Mouse (Mus musculus) CH12.LX (cell line): ENCODE data around the gene Itgb4. TPM values are rescaled to one million over a fixed set of nuclear protein-coding genes. Genes with fewer than 3 reads are reported as not detected.

ENCODE experiments used
- DNase-seq: peaks from one replicate; pipeline ENCODE4 v3.0.0-alpha.2; 2013; ENCODE audit errors: extremely low read depth
- H3K27ac ChIP-seq: 2 replicates; pipeline ENCODE4 v1.5.1; 2012; ENCODE audit warnings: low read depth, mild to moderate bottlenecking, control low read depth, moderate library complexity; ENCODE audit not compliant: insufficient read depth
- H3K27me3 ChIP-seq: replicated peaks from 2 replicates; pipeline ENCODE3; 2012; ENCODE audit warnings: inconsistent platforms
- H3K36me3 ChIP-seq, 2 experiments: replicated peaks in 1 of 2; 2 replicates each; pipeline versions ENCODE3 to v1.6.1; 2012; ENCODE audit warnings: inconsistent platforms in 1 of 2, low read length in 1 of 2, mild to moderate bottlenecking in 1 of 2, mixed read lengths in 1 of 2, moderate library complexity in 1 of 2; ENCODE audit not compliant: control insufficient read depth in 1 of 2, insufficient read depth in 1 of 2
- H3K4me1 ChIP-seq, 2 experiments: 2 replicates each; pipeline ENCODE4 v1.6.1; 2012; ENCODE audit warnings: inconsistent platforms in 1 of 2, moderate library complexity in 1 of 2; ENCODE audit not compliant: insufficient read depth in 2 of 2, control insufficient read depth in 1 of 2
- H3K4me2 ChIP-seq: 2 replicates; pipeline ENCODE4 v1.6.1; 2012; ENCODE audit warnings: low read depth, mild to moderate bottlenecking, control low read depth; ENCODE audit not compliant: poor library complexity, insufficient read depth, severe bottlenecking
- H3K4me3 ChIP-seq, 3 experiments: fragments of 150-350 bp in 1 of 3; sonication (generic) in 1 of 3; replicated peaks in 1 of 3; 2 replicates each; pipeline versions ENCODE3 to v1.5.1; 2011 to 2012; ENCODE audit warnings: low read depth in 2 of 3, low read length in 2 of 3, mild to moderate bottlenecking in 2 of 3, moderate library complexity in 2 of 3, control low read depth in 1 of 3, improper control_type of control experiment in 1 of 3, inconsistent platforms in 1 of 3, mixed read lengths in 1 of 3; ENCODE audit not compliant: poor library complexity in 1 of 3
- H3K79me2 ChIP-seq: replicated peaks from 2 replicates; pipeline ENCODE4 v1.6.1; 2012; ENCODE audit warnings: mild to moderate bottlenecking, moderate library complexity; ENCODE audit not compliant: control insufficient read depth, poor library complexity, insufficient read depth, severe bottlenecking; ENCODE audit errors: extremely low read depth
- H3K9ac ChIP-seq: 2 replicates; pipeline ENCODE4 v1.6.1; 2012; ENCODE audit warnings: low read depth, mild to moderate bottlenecking, control low read depth, moderate library complexity; ENCODE audit not compliant: insufficient read depth
- H3K9me3 ChIP-seq: replicated peaks from 2 replicates; pipeline ENCODE3; 2012; ENCODE audit warnings: low read length, inconsistent platforms, mixed read lengths
- CHD2 ChIP-seq: IDR thresholded peaks from 2 replicates; pipeline ENCODE4 v1.6.1; 2011; ENCODE audit warnings: low read length, improper control_type of control experiment
- CTCF ChIP-seq, 2 experiments: IDR thresholded peaks in 1 of 2; conservative IDR thresholded peaks in 1 of 2; 2 replicates each; pipeline ENCODE4 v1.5.1; 2011 to 2012; ENCODE audit warnings: low read depth in 2 of 2, low read length in 2 of 2, improper control_type of control experiment in 1 of 2, inconsistent platforms in 1 of 2, mild to moderate bottlenecking in 1 of 2, moderate library complexity in 1 of 2
- ELF1 ChIP-seq: IDR thresholded peaks from 2 replicates; pipeline ENCODE4 v1.6.1; 2014; ENCODE audit warnings: low read depth, mild to moderate bottlenecking, inconsistent platforms, low read length, improper control_type of control experiment
- EP300 ChIP-seq: IDR thresholded peaks from 2 replicates; pipeline ENCODE4 v1.6.1; 2011; ENCODE audit warnings: low read length, improper control_type of control experiment
- MAX ChIP-seq: IDR thresholded peaks from 2 replicates; pipeline ENCODE4 v1.6.1; 2011; ENCODE audit warnings: low read length, improper control_type of control experiment
- MEF2A ChIP-seq: IDR thresholded peaks from 2 replicates; pipeline ENCODE4 v1.6.1; 2014; ENCODE audit warnings: low read depth, mild to moderate bottlenecking, inconsistent platforms, low read length, improper control_type of control experiment, borderline replicate concordance
- MYC ChIP-seq: IDR thresholded peaks from 2 replicates; pipeline ENCODE4 v1.6.1; 2011; ENCODE audit warnings: low read depth, mild to moderate bottlenecking, improper control_type of control experiment, low read length
- POLR2A ChIP-seq: IDR thresholded peaks from 2 replicates; pipeline ENCODE4 v1.6.1; 2011; ENCODE audit warnings: low read depth, mild to moderate bottlenecking, improper control_type of control experiment, low read length
- POLR2AphosphoS2 ChIP-seq: IDR thresholded peaks from 2 replicates; pipeline ENCODE4 v1.6.1; 2011; ENCODE audit warnings: low read depth, low read length, improper control_type of control experiment
- SMC3 ChIP-seq: IDR thresholded peaks from 2 replicates; pipeline ENCODE4 v1.6.1; 2011; ENCODE audit warnings: low read depth, low read length, improper control_type of control experiment
- UBTF ChIP-seq: IDR thresholded peaks from 2 replicates; pipeline ENCODE4 v1.6.1; 2012; ENCODE audit warnings: low read depth, mild to moderate bottlenecking, inconsistent platforms, low read length, improper control_type of control experiment, moderate library complexity
- USF1 ChIP-seq: IDR thresholded peaks from 2 replicates; pipeline ENCODE4 v1.6.1; 2014; ENCODE audit warnings: low read depth, mild to moderate bottlenecking, inconsistent platforms, low read length, improper control_type of control experiment
- dilution Hi-C: fragments of 300-500 bp; cut with MboI; formaldehyde crosslinking; loops from 2 replicates; pipeline ENCODE4 v1.14.3; 2020; ENCODE audit warnings: low sequenced_read_pairs; ENCODE audit not compliant: extremely low pct_unique_long_range_greater_than_20kb, extremely low pct_ligation_motif_present
- in situ Hi-C: fragments of 300-500 bp; cut with MboI; formaldehyde crosslinking; loops from 3 replicates; pipeline ENCODE4 v1.14.3; 2019; ENCODE audit warnings: low sequenced_read_pairs, low pct_ligation_motif_present, low pct_unique_long_range_greater_than_20kb, mixed read lengths
- polyA plus RNA-seq: library from polyadenylated mRNA; unstranded; fragments of >175 nt; gene quantifications from 2 replicates; pipeline ENCODE4 v1.2.1, GENCODE M21; 2012; ENCODE audit warnings: low read depth; ENCODE audit not compliant: insufficient read length
- total RNA-seq, 2 experiments: library from RNA; depleted of rRNA; stranded (reverse); fragments of 300-350 nt in 1 of 2; fragments of >200 nt in 1 of 2; gene quantifications; 2 replicates each; pipeline ENCODE4 v1.2.3; 2012 to 2014

Gene Itgb4
- total and polyA plus RNA-seq, 3 experiments: 0.42 to 6.3 (median 0.59) TPM

GRCm38 (mm10) chr11:116004840-116005700 is 30.6 kb downstream of the Itgb4 start:
- dilution Hi-C loops (no loop called here), in situ Hi-C loops (loop anchor here (5.0 to 25.0 kb wide), 2 partner anchors 73 to 393 kb away; partner anchors contain the start of genes Gga3, Mif4gd, Mrps7 and Recql5)
- H3K79me2 ChIP-seq: no peaks in the 10 kb centered on the region
- H3K27me3 ChIP-seq: peaks cover 2% of the 10 kb centered on the region
- DNase-seq: no peak
- no peak overlapping the region for H3K27ac ChIP-seq
- no peak overlapping the region for H3K4me3 ChIP-seq
- H3K4me1 ChIP-seq: peaks cover 13 to 30% of the 10 kb centered on the region in 2 experiments
- TF ChIP-seq CHD2 (peak; percentile 16; the same call in 1 of the 2 replicates), EP300 (no peak), CTCF (conservative IDR thresholded peaks at IDR 0.05 in 1 of 2, IDR thresholded peaks at IDR 0.05 in 1 of 2; ENCODE audit: low read depth in 2 of 2, low read length in 2 of 2) (peak in 1 of 2 experiments; percentile 35; a peak in 2 of 4 replicates), MAX (peak; percentile 27; the same call in 1 of the 2 replicates), MYC (no peak), POLR2AphosphoS2 (0 out of 2 replicates have a peak, but pooled peaks have one; percentile 19), POLR2A (peak; percentile 21; the same call in 1 of the 2 replicates), USF1 (peak; percentile 65), ELF1 (peak; percentile 41; the same call in 1 of the 2 replicates)
- peaks cover 37 to 53% of the 10 kb centered on the region in 2 experiments for H3K36me3 ChIP-seq
- no peak overlapping the region for H3K9ac ChIP-seq
- H3K9me3 ChIP-seq: peaks cover 9% of the 10 kb centered on the region
- no peak overlapping the region for H3K4me2 ChIP-seq

DNA sequence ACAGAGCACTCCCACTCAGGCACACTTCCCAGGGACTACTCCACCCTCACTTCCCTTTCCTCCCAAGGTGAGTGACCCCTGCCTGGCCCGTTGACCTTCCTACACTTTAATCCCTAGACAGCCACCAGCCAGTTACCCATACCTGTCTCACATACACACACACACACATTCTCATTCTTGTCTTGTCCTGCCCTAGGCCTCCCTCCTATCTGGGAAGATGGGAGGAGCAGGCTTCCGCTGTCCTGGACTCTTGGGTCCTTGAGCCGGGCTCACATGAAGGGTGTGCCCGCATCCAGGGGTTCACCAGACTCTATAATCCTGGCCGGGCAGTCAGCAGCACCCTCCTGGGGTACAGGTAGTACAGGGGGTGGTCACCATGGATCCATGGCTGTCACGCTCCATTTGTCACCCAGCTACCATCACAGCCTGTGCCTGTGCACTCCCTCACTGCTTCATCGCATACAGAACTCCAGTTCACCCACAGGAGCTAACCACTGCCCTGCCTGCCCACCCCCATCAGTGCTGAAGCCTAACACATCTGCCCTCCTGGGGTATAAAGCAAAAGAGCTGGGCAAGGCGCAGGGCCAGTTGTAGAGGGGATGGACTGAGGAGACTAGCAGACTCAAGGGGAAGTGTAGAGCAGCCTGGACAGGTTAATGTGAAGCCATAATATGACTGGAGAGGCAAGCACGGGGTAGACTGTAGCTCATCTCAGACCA is 31.4 kb downstream of the Itgb4 start:
- dilution Hi-C loops (no loop called here), in situ Hi-C loops (loop anchor here (5.0 to 25.0 kb wide), 2 partner anchors 74 to 394 kb away; partner anchors contain the start of genes Gga3, Mif4gd, Mrps7 and Recql5)
- H3K9ac ChIP-seq: no peak overlapping the region
- H3K36me3 ChIP-seq: peaks cover 41 to 61% of the 10 kb centered on the region in 2 experiments
- no peak for DNase-seq
- peaks cover 9% of the 10 kb centered on the region for H3K9me3 ChIP-seq
- no peak overlapping the region for H3K4me2 ChIP-seq
- peaks cover under 1% of the 10 kb centered on the region; the same call in 1 of the 2 replicates for H3K79me2 ChIP-seq
- TF ChIP-seq MEF2A: no peak
- TF ChIP-seq POLR2AphosphoS2: peak; percentile 76; the same call in 1 of the 2 replicates
- no peak for TF ChIP-seq UBTF
- TF ChIP-seq SMC3: no peak
- H3K4me1 ChIP-seq: peaks cover 8 to 27% of the 10 kb centered on the region in 2 experiments; a peak in 3 of 4 replicates
- H3K27ac ChIP-seq: no peak overlapping the region
- H3K4me3 ChIP-seq: no peak overlapping the region
- H3K27me3 ChIP-seq: no peaks in the 10 kb centered on the region
